Mouse (Mus musculus): ENCODE results near the gene Ppfia3. TPM values are rescaled to one million over a fixed set of nuclear protein-coding genes. Genes with fewer than 3 reads are reported as not detected.

Ppfia3 gene
- total and polyA plus RNA-seq, 2 experiments from 2014 or later, result 31.6 to 104 TPM

- Histone ChIP-seq H3K27ac (ENCODE audit: low read depth, low read length) (no peak overlapping the region), H3K4me2 (ENCODE audit: low read depth, low read length, poor library complexity, severe bottlenecking) (no peak overlapping the region), H3K4me3 (ENCODE audit: low read depth, low read length) (no peak overlapping the region), H3K36me3 (ENCODE audit: insufficient read depth, low read length) (peaks cover 26% of the 10 kb centered on the region), H3K4me1 (ENCODE audit: insufficient read depth, low read length) (peaks cover 15% of the 10 kb centered on the region; the same call in 1 of the 2 replicates), H3K9me3 (ENCODE audit: low read length) (no peaks in the 10 kb centered on the region), H3K27me3 (ENCODE audit: insufficient read depth, low read length) (no peaks in the 10 kb centered on the region), H3K9ac (replicated peaks; ENCODE audit: low read length, poor library complexity, severe bottlenecking) (no peak overlapping the region)
- TF ChIP-seq CTCF (IDR thresholded peaks at IDR 0.05), result no peak
- 82% methylated on average over 5 of the region's 5 CpGs for WGBS
- no peak for ATAC-seq (ENCODE audit: low FRiP score)
- no peak for DNase-seq (ENCODE audit: low spot score)
Observed at GRCm38 (mm10) chr7:45372371-45372770, 5.6 kb upstream of the Ppfia3 start.

- Histone ChIP-seq H3K27me3 (ENCODE audit: insufficient read depth, low read length) (no peaks in the 10 kb centered on the region), H3K36me3 (ENCODE audit: insufficient read depth, low read length) (peaks cover 10% of the 10 kb centered on the region), H3K9ac (replicated peaks; ENCODE audit: low read length, poor library complexity, severe bottlenecking) (peak within 1 kb of the TSS; percentile 66), H3K4me3 (ENCODE audit: low read depth, low read length) (peak within 1 kb of the TSS; percentile 54), H3K27ac (ENCODE audit: low read depth, low read length) (peak within 1 kb of the TSS; percentile 39; the same call in 1 of the 2 replicates), H3K9me3 (ENCODE audit: low read length) (no peaks in the 10 kb centered on the region), H3K4me1 (ENCODE audit: insufficient read depth, low read length) (peaks cover 15% of the 10 kb centered on the region; the same call in 1 of the 2 replicates), H3K4me2 (ENCODE audit: low read depth, low read length, poor library complexity, severe bottlenecking) (peak within 1 kb of the TSS; percentile 92)
- 12% methylated on average over 25 of the region's 28 CpGs for WGBS
- TF ChIP-seq CTCF (IDR thresholded peaks at IDR 0.05), result peak; percentile 40
- ATAC-seq (ENCODE audit: low FRiP score), result peak; percentile 35
- DNase-seq (ENCODE audit: low spot score), result peak; percentile 85
Observed at GRCm38 (mm10) chr7:45370475-45371311, 3.9 kb upstream of the Ppfia3 start, which contains the start of gene Lin7b. Gene Lin7b, minus strand, starts transcription at chr7:45370583.

DNA sequence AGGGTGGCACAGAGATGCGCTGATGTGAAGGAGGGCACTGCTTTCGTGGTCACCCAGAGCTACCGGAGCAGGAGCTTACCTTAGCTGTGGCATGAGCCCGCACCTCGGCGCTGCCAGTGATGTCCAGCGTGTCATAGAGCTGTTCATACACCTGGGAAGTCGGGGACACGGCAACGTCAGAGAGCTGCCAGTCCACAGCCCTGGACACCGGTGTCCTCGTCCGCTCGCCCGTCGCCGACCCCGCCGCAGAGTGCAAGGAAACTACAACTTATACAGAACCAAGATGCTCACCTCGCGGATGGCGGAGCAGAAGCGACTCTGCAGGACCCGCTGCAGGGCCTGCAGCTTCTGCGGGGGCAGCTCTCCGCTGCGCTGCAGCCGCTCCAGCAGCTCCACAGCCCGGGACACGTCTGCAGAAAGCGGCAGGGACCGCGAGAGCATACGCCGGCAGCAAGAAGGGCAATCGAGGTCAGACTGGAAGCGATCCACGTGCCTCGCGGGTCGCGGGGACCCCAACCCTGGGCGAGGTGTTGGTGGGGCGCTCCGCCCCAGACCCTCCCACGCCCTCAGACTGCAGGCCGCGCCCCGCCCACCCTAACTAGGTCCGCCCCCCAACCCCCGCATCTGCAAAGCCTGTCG is 3.1 kb upstream of the Ppfia3 start:
- Histone ChIP-seq H3K9ac (replicated peaks; ENCODE audit: low read length, poor library complexity, severe bottlenecking) (peak overlapping the region; percentile 66), H3K4me1 (ENCODE audit: insufficient read depth, low read length) (peaks cover 22% of the 10 kb centered on the region; the same call in 1 of the 2 replicates), H3K9me3 (ENCODE audit: low read length) (no peaks in the 10 kb centered on the region), H3K27ac (ENCODE audit: low read depth, low read length) (peak overlapping the region; percentile 39; the same call in 1 of the 2 replicates), H3K4me2 (ENCODE audit: low read depth, low read length, poor library complexity, severe bottlenecking) (peak overlapping the region; percentile 92), H3K4me3 (ENCODE audit: low read depth, low read length) (peak overlapping the region; percentile 54), H3K36me3 (ENCODE audit: insufficient read depth, low read length) (peaks cover 7% of the 10 kb centered on the region), H3K27me3 (ENCODE audit: insufficient read depth, low read length) (no peaks in the 10 kb centered on the region)
- no peak for TF ChIP-seq CTCF (IDR thresholded peaks at IDR 0.05)
- ATAC-seq (ENCODE audit: low FRiP score) (peak; percentile 1; the same call in 1 of the 2 replicates), DNase-seq (ENCODE audit: low spot score) (peak; percentile 47)
- WGBS, result 7% methylated on average over 51 of the region's 52 CpGs

GRCm38 (mm10) chr7:45369022-45369745 is 2.4 kb upstream of the Ppfia3 start:
- Histone ChIP-seq H3K9me3 (ENCODE audit: low read length) (no peaks in the 10 kb centered on the region), H3K27me3 (ENCODE audit: insufficient read depth, low read length) (no peaks in the 10 kb centered on the region), H3K27ac (ENCODE audit: low read depth, low read length) (no peak overlapping the region), H3K4me2 (ENCODE audit: low read depth, low read length, poor library complexity, severe bottlenecking) (peak overlapping the region; percentile 92), H3K9ac (replicated peaks; ENCODE audit: low read length, poor library complexity, severe bottlenecking) (peak overlapping the region; percentile 66; the same call in 1 of the 2 replicates), H3K4me3 (ENCODE audit: low read depth, low read length) (peak overlapping the region; percentile 54), H3K36me3 (ENCODE audit: insufficient read depth, low read length) (peaks cover 7% of the 10 kb centered on the region), H3K4me1 (ENCODE audit: insufficient read depth, low read length) (peaks cover 22% of the 10 kb centered on the region; the same call in 1 of the 2 replicates)
- no peak for DNase-seq (ENCODE audit: low spot score)
- no peak for ATAC-seq (ENCODE audit: low FRiP score)
- WGBS, result 77% methylated on average over 16 of the region's 16 CpGs
- no peak for TF ChIP-seq CTCF (IDR thresholded peaks at IDR 0.05)

- WGBS, result 75% methylated on average over 15 of the region's 15 CpGs
- no peak for ATAC-seq (ENCODE audit: low FRiP score)
- Histone ChIP-seq H3K4me1 (ENCODE audit: insufficient read depth, low read length) (peaks cover 24% of the 10 kb centered on the region; the same call in 1 of the 2 replicates), H3K36me3 (ENCODE audit: insufficient read depth, low read length) (peaks cover 3% of the 10 kb centered on the region; the same call in 1 of the 2 replicates), H3K9me3 (ENCODE audit: low read length) (no peaks in the 10 kb centered on the region), H3K4me3 (ENCODE audit: low read depth, low read length) (peak overlapping the region; percentile 86), H3K9ac (replicated peaks; ENCODE audit: low read length, poor library complexity, severe bottlenecking) (peak overlapping the region; percentile 63), H3K4me2 (ENCODE audit: low read depth, low read length, poor library complexity, severe bottlenecking) (peak overlapping the region; percentile 80), H3K27me3 (ENCODE audit: insufficient read depth, low read length) (no peaks in the 10 kb centered on the region), H3K27ac (ENCODE audit: low read depth, low read length) (no peak overlapping the region)
- DNase-seq (ENCODE audit: low spot score), result no peak
- no peak for TF ChIP-seq CTCF (IDR thresholded peaks at IDR 0.05)
Observed at GRCm38 (mm10) chr7:45368178-45368577, 1.4 kb upstream of the Ppfia3 start.

Data from midbrain, postnatal 0 days (tissue).